Mouse (Mus musculus): ENCODE measurements at regions not wholly inside any gene's neighbourhood (a gene's known extent, or its start where the extent isn't known, plus 50 kb on each side); places are given as distances from the start of the nearest gene placed in this dataset.

GRCm38 (mm10) chr8:95952257-95952656 lies 63.9 kb upstream of the Got2 start:
- H3K9ac ChIP-seq (ENCODE audit: insufficient read depth, low read depth, low read length, poor library complexity, severe bottlenecking), result no peak overlapping the region
- H3K27ac ChIP-seq (ENCODE audit: insufficient read depth, low read depth, low read length, poor library complexity, severe bottlenecking), result no peak overlapping the region
- DNase-seq (ENCODE audit: low read depth, low spot score), result peak; percentile 16
- H3K4me3 ChIP-seq (ENCODE audit: insufficient read depth in 1 of 2, low read depth in 1 of 2, low read length in 2 of 2, poor library complexity in 1 of 2, severe bottlenecking in 1 of 2), result no peak overlapping the region
- H3K9me3 ChIP-seq (ENCODE audit: control insufficient read depth, insufficient read depth, low read depth, low read length), result no peaks in the 10 kb centered on the region
- no peaks in the 10 kb centered on the region for H3K36me3 ChIP-seq (ENCODE audit: control insufficient read depth, insufficient read depth, low read length, poor library complexity, severe bottlenecking)
- in situ Hi-C loops (cut with MboI; ENCODE audit: low sequenced_read_pairs in 2 of 2, unreplicated experiment in 2 of 2), result no loop called here
- no peaks in the 10 kb centered on the region for H3K4me1 ChIP-seq (ENCODE audit: control insufficient read depth in 2 of 2, insufficient read depth in 2 of 2, low read length in 2 of 2, poor library complexity in 1 of 2)
- TF ChIP-seq CHD2 (IDR thresholded peaks at IDR 0.05; ENCODE audit: low read depth, low read length) (no peak), ZNF384 (IDR thresholded peaks at IDR 0.05; ENCODE audit: low read depth, low read length) (no peak), HCFC1 (IDR thresholded peaks at IDR 0.05; ENCODE audit: borderline replicate concordance, insufficient read depth, low read length) (no peak), ZC3H11A (IDR thresholded peaks at IDR 0.05; ENCODE audit: borderline replicate concordance, low read depth, low read length) (no peak), MAFK (IDR thresholded peaks at IDR 0.05; ENCODE audit: insufficient read depth, low read depth, low read length) (no peak)

DNA sequence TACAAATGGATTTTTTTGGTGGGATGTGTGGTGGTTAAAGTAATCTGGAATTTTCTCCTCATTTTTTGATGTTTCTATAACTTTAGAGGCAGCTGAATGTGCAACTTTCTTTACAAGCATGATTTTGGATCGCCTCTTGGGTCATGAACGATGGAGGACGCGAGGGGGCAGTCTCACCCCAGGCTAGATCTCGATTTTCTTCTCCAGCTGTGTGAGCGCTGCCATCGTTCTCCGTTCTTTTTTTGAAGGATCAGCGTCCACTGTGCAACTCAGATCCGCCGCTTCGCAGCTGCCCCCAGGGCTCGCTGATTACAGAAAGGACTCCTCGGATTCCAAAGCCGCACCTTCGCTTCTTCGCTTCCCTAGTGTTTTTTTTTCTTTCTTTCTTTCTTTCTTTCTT lies 63.4 kb upstream of the Got2 start:
- Histone ChIP-seq H3K4me3 (ENCODE audit: insufficient read depth in 1 of 2, low read depth in 1 of 2, low read length in 2 of 2, poor library complexity in 1 of 2, severe bottlenecking in 1 of 2) (0 out of 4 replicates have a peak overlapping the region, but pooled peaks of 1 of the 2 experiments have one; percentile 39), H3K4me1 (ENCODE audit: control insufficient read depth in 2 of 2, insufficient read depth in 2 of 2, low read length in 2 of 2, poor library complexity in 1 of 2) (no peaks in the 10 kb centered on the region), H3K9ac (ENCODE audit: insufficient read depth, low read depth, low read length, poor library complexity, severe bottlenecking) (no peak overlapping the region), H3K27ac (ENCODE audit: insufficient read depth, low read depth, low read length, poor library complexity, severe bottlenecking) (no peak overlapping the region), H3K36me3 (ENCODE audit: control insufficient read depth, insufficient read depth, low read length, poor library complexity, severe bottlenecking) (no peaks in the 10 kb centered on the region), H3K9me3 (ENCODE audit: control insufficient read depth, insufficient read depth, low read depth, low read length) (no peaks in the 10 kb centered on the region)
- no peak for TF ChIP-seq CHD2 (IDR thresholded peaks at IDR 0.05; ENCODE audit: low read depth, low read length)
- TF ChIP-seq HCFC1 (IDR thresholded peaks at IDR 0.05; ENCODE audit: borderline replicate concordance, insufficient read depth, low read length), result no peak
- 0 out of 2 replicates have a peak, but pooled peaks have one; percentile 14 for TF ChIP-seq MAFK (IDR thresholded peaks at IDR 0.05; ENCODE audit: insufficient read depth, low read depth, low read length)
- peak; percentile 33; the same call in 1 of the 2 replicates for TF ChIP-seq ZNF384 (IDR thresholded peaks at IDR 0.05; ENCODE audit: low read depth, low read length)
- peak; percentile 91; the same call in 1 of the 2 replicates for TF ChIP-seq ZC3H11A (IDR thresholded peaks at IDR 0.05; ENCODE audit: borderline replicate concordance, low read depth, low read length)
- in situ Hi-C loops (cut with MboI; ENCODE audit: low sequenced_read_pairs in 2 of 2, unreplicated experiment in 2 of 2), result no loop called here
- DNase-seq (ENCODE audit: low read depth, low spot score), result peak; percentile 68

Measured in ES-E14 (cell line).